Mouse (Mus musculus): Measurements from ENCODE around the gene Rcn3.

DNA sequence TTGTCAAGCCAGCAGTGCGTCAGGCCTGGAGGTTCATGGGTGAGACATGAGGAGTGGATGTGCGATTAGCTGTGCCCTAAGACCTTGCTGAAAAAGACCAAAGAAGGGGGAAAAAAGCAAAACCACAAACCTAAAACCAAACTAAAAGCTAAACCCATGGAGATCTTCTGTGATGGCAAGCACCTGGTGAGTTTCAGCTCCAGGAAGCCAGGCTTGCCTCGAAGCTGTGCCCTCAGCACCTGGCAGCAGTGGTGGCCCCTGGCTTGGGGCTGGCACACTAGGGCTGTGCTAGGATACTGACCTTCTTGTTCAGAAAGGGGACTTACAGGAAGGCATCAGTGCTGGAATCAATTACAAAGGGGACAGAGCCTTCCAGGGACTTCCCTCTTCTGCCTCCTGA lies 49.3 kb upstream of the Rcn3 start:
- no peak for TF ChIP-seq CTCF (IDR thresholded peaks at IDR 0.05; ENCODE audit: low read depth)
- TF ChIP-seq EP300 (IDR thresholded peaks at IDR 0.05; ENCODE audit: low read depth): no peak

Measured in liver, postnatal 0 days (tissue).